Mouse (Mus musculus): ENCODE data around the gene C1galt1.

Gene C1galt1

GRCm38 (mm10) chr6:7844802-7845679 is at the start of gene C1galt1:
Gene C1galt1 (plus strand): TSS chr6:7844842.
- peak; percentile 68 to 74 for DNase-seq

GRCm38 (mm10) chr6:7799969-7800368 is 44.7 kb upstream of the C1galt1 start:
- DNase-seq = no peak

- no peak for DNase-seq
These were observed 40.7 kb upstream of the C1galt1 start for GRCm38 (mm10) chr6:7803765-7804542.

GRCm38 (mm10) chr6:7814146-7814545 is 30.5 kb upstream of the C1galt1 start:
- DNase-seq = no peak

GRCm38 (mm10) chr6:7816233-7816632 is 28.4 kb upstream of the C1galt1 start:
- DNase-seq = no peak

GRCm38 (mm10) chr6:7822688-7823087 is 22.0 kb upstream of the C1galt1 start:
- no peak for DNase-seq

- peak in 1 of 2 experiments; percentile 16 for DNase-seq
These were observed 13.8 kb upstream of the C1galt1 start for GRCm38 (mm10) chr6:7830793-7831192.

GRCm38 (mm10) chr6:7832564-7833175 is 12.0 kb upstream of the C1galt1 start:
- no peak for DNase-seq

- peak; percentile 76 to 88 for DNase-seq
These were observed 773 bp upstream of the C1galt1 start for GRCm38 (mm10) chr6:7843726-7844411.

GRCm38 (mm10) chr6:7844412-7844801 is 235 bp upstream of the C1galt1 start:
- peak; percentile 100 for DNase-seq

- peak in 1 of 2 experiments; percentile 21 for DNase-seq
These were observed 1.0 kb downstream of the C1galt1 start for GRCm38 (mm10) chr6:7845680-7846017.

- DNase-seq = peak; percentile 51 to 76
These were observed 2.2 kb downstream of the C1galt1 start for GRCm38 (mm10) chr6:7846726-7847439.

GRCm38 (mm10) chr6:7847890-7848508 is 3.4 kb downstream of the C1galt1 start:
- peak in 1 of 2 experiments; percentile 13 for DNase-seq

GRCm38 (mm10) chr6:7848714-7849113 is 4.1 kb downstream of the C1galt1 start:
- no peak for DNase-seq

- DNase-seq = no peak
These were observed 6.4 kb downstream of the C1galt1 start for GRCm38 (mm10) chr6:7851036-7851435.

GRCm38 (mm10) chr6:7852919-7853318 is 8.3 kb downstream of the C1galt1 start:
- no peak for DNase-seq

GRCm38 (mm10) chr6:7853461-7853860 is 8.8 kb downstream of the C1galt1 start:
- no peak for DNase-seq

- peak; percentile 50 to 52 for DNase-seq
These were observed 12.1 kb downstream of the C1galt1 start for GRCm38 (mm10) chr6:7856682-7857290.

GRCm38 (mm10) chr6:7857356-7858247 is 13.0 kb downstream of the C1galt1 start:
- no peak for DNase-seq

GRCm38 (mm10) chr6:7858586-7858985 is 13.9 kb downstream of the C1galt1 start:
- DNase-seq = no peak
